Mouse (Mus musculus) G1E (cell line): Measurements from ENCODE around the gene Dlgap1. TPM values are rescaled to one million over a fixed set of nuclear protein-coding genes. Genes with fewer than 3 reads are reported as not detected.

ENCODE experiments used
- ATAC-seq: 2 replicates; pipeline ENCODE4 v1.8.0; 2016; ENCODE audit warnings: mild to moderate bottlenecking; ENCODE audit not compliant: insufficient number of reproducible peaks, poor library complexity, low FRiP score, severe bottlenecking; ENCODE audit errors: extremely low read depth
- DNase-seq: peaks from one replicate; pipeline ENCODE4 v3.0.0; 2012; ENCODE audit warnings: low spot score
- H3K27me3 ChIP-seq: 2 replicates; pipeline ENCODE4 v1.6.1; 2012; ENCODE audit warnings: mild to moderate bottlenecking, low read length, inconsistent platforms; ENCODE audit not compliant: insufficient read depth
- H3K36me3 ChIP-seq: replicated peaks from 2 replicates; pipeline ENCODE3; 2012; ENCODE audit warnings: mild to moderate bottlenecking, inconsistent platforms
- H3K4me1 ChIP-seq: 2 replicates; pipeline ENCODE4 v1.6.1; 2012; ENCODE audit warnings: low read depth, low read length, inconsistent platforms, mixed read lengths; ENCODE audit not compliant: insufficient read depth
- H3K4me3 ChIP-seq: 2 replicates; pipeline ENCODE4 v1.5.1; 2012; ENCODE audit warnings: low read depth, mild to moderate bottlenecking, inconsistent platforms, low read length, moderate library complexity, mixed read lengths
- H3K9me3 ChIP-seq: replicated peaks from 2 replicates; pipeline ENCODE4 v1.6.1; 2012; ENCODE audit warnings: inconsistent platforms
- CTCF ChIP-seq: IDR thresholded peaks from 2 replicates; pipeline ENCODE4 v1.5.1; 2012; ENCODE audit warnings: low read depth, low read length, inconsistent platforms, mixed read lengths
- GATA1 ChIP-seq: IDR thresholded peaks from 2 replicates; pipeline ENCODE4 v1.6.1; 2012; ENCODE audit warnings: borderline replicate concordance, low read length, inconsistent platforms, mixed read lengths
- GATA2 ChIP-seq: IDR thresholded peaks from 2 replicates; pipeline ENCODE4 v1.6.1; 2012; ENCODE audit warnings: low read depth, low read length, inconsistent platforms, borderline replicate concordance
- POLR2AphosphoS5 ChIP-seq: IDR thresholded peaks from 2 replicates; pipeline ENCODE4 v1.6.1; 2012; ENCODE audit warnings: low read depth, low read length, inconsistent platforms; ENCODE audit not compliant: insufficient replicate concordance
- TAL1 ChIP-seq: conservative IDR thresholded peaks from 2 replicates; pipeline ENCODE4 v1.6.1; 2012; ENCODE audit warnings: low read depth, low read length, inconsistent platforms, mixed read lengths
- polyA plus RNA-seq: library from polyadenylated mRNA; stranded (reverse); fragments of >175 nt; gene quantifications from 2 replicates; pipeline ENCODE4 v1.2.3, GENCODE M21; 2012
- total RNA-seq, 2 experiments: library from RNA; stranded (forward) in 1 of 2; stranded (reverse) in 1 of 2; fragments of 200-1000 nt in 1 of 2; fragments of >200 nt in 1 of 2; fragmentation: Nextera tagmentation in 1 of 2; gene quantifications; 2 replicates each; pipeline ENCODE4 v1.2.3; 2014 to 2017

Gene Dlgap1
- total and polyA plus RNA-seq, 3 experiments: 0.22 TPM; not detected in 2

DNA sequence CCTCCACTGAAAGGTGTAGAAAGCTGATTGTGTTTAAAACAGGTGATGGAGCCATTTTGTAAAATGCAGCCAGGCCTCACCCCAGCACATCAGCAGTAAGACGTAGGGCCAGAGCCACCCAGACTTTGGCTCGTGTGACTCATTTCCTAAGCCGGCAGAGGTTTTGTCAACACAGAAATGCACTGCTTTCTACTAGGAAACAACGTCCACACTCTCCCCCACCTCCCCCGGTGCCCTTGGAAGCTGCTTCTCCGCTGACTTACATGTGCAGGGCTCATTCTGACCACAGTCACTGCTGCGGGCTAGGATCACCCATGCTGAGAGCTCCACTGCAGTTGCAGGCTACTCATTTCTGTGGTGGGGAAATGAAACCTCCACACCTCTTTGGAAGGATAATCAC lies 533.1 kb downstream of the Dlgap1 start:
- ATAC-seq (no peak), DNase-seq (no peak)
- Histone ChIP-seq H3K4me1 (no peaks in the 10 kb centered on the region), H3K36me3 (no peaks in the 10 kb centered on the region), H3K4me3 (no peak overlapping the region), H3K9me3 (peaks cover 68% of the 10 kb centered on the region), H3K27me3 (no peaks in the 10 kb centered on the region)
- TF ChIP-seq GATA2: no peak
- TF ChIP-seq POLR2AphosphoS5: no peak
- TF ChIP-seq CTCF: no peak
- no peak for TF ChIP-seq TAL1
- TF ChIP-seq GATA1: no peak

DNA sequence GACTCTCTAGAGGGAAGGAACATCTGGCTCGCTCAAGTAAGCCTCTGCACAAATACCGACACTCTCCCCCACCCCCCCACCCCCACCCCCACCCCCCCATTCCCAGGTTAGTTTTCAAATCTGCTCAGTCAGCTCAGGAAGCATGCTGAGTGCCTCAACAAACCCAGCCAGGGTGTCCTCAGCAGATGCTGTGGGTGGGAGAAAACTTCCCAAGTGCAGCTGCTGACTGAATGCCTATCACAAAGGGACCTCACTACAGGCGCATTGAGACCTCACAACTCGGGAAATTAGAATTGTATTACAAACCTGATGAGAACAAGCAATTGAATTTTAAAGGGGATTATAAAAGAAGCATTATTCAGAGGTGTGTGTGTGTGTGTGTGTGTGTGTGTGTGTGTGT lies 538.9 kb downstream of the Dlgap1 start:
- no peak for ATAC-seq
- Histone ChIP-seq H3K27me3 (no peaks in the 10 kb centered on the region), H3K4me3 (no peak overlapping the region), H3K36me3 (no peaks in the 10 kb centered on the region), H3K9me3 (peaks cover 53% of the 10 kb centered on the region), H3K4me1 (no peaks in the 10 kb centered on the region)
- no peak for DNase-seq
- TF ChIP-seq GATA1 (no peak), CTCF (no peak)

- ATAC-seq: no peak
- TF ChIP-seq POLR2AphosphoS5 (no peak), GATA2 (no peak), GATA1 (no peak), CTCF (no peak), TAL1 (no peak)
- Histone ChIP-seq H3K27me3 (no peaks in the 10 kb centered on the region), H3K4me1 (no peaks in the 10 kb centered on the region), H3K4me3 (no peak overlapping the region), H3K9me3 (peaks cover 47% of the 10 kb centered on the region), H3K36me3 (no peaks in the 10 kb centered on the region)
- DNase-seq: no peak
These were observed 541.6 kb downstream of the Dlgap1 start for GRCm38 (mm10) chr17:70510441-70510840.

- DNase-seq (no peak), ATAC-seq (no peak)
- H3K27me3 ChIP-seq: peaks cover under 1% of the 10 kb centered on the region; the same call in 1 of the 2 replicates
- no peak overlapping the region for H3K4me3 ChIP-seq
- H3K36me3 ChIP-seq: no peaks in the 10 kb centered on the region
- H3K9me3 ChIP-seq: peaks cover 52% of the 10 kb centered on the region
- TF ChIP-seq GATA1: no peak
- TF ChIP-seq CTCF: no peak
- TF ChIP-seq GATA2: no peak
- no peak for TF ChIP-seq POLR2AphosphoS5
- TF ChIP-seq TAL1: no peak
- H3K4me1 ChIP-seq: no peaks in the 10 kb centered on the region
These were observed 542.5 kb downstream of the Dlgap1 start for GRCm38 (mm10) chr17:70511401-70511800.

DNA sequence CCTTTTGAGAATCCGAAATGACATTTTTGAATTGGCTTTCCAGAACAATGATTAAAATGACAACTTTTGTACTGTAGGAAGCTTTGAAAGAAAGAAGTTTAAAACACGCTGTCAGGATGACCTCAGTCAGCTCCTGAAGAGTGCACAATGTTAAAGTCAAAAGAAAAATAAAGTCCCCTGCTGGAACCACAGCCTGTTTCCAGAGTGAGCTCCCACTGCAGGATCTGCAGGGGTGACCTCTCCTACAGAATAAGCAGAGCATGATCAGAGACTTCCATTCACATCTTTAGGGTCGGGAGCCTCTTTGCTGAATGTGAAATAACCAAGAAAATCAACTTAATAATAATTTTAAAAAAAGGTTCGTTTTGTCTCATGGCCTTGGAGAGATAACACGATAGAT lies 544.9 kb downstream of the Dlgap1 start:
- Histone ChIP-seq H3K4me3 (no peak overlapping the region), H3K4me1 (no peaks in the 10 kb centered on the region), H3K27me3 (peaks cover 3% of the 10 kb centered on the region; the same call in 1 of the 2 replicates), H3K36me3 (no peaks in the 10 kb centered on the region), H3K9me3 (peaks cover 52% of the 10 kb centered on the region)
- TF ChIP-seq GATA1 (no peak), GATA2 (no peak), POLR2AphosphoS5 (no peak), TAL1 (no peak), CTCF (no peak)
- ATAC-seq: no peak
- no peak for DNase-seq

- DNase-seq (no peak), ATAC-seq (no peak)
- Histone ChIP-seq H3K36me3 (no peaks in the 10 kb centered on the region), H3K9me3 (peaks cover 45% of the 10 kb centered on the region), H3K4me1 (no peaks in the 10 kb centered on the region), H3K27me3 (peaks cover 3% of the 10 kb centered on the region; the same call in 1 of the 2 replicates), H3K4me3 (no peak overlapping the region; the same call in 1 of the 2 replicates)
- TF ChIP-seq TAL1 (no peak), GATA1 (no peak), CTCF (no peak), POLR2AphosphoS5 (no peak), GATA2 (no peak)
These were observed 547.6 kb downstream of the Dlgap1 start for GRCm38 (mm10) chr17:70516506-70516905.

- DNase-seq: no peak
- Histone ChIP-seq H3K36me3 (no peaks in the 10 kb centered on the region), H3K9me3 (peaks cover 44% of the 10 kb centered on the region), H3K4me3 (no peak overlapping the region), H3K4me1 (no peaks in the 10 kb centered on the region), H3K27me3 (peaks cover 3% of the 10 kb centered on the region; the same call in 1 of the 2 replicates)
- ATAC-seq: no peak
- TF ChIP-seq POLR2AphosphoS5 (no peak), GATA2 (no peak), GATA1 (no peak), TAL1 (no peak), CTCF (no peak)
These were observed 548.5 kb downstream of the Dlgap1 start for GRCm38 (mm10) chr17:70517333-70517732.
